Mouse (Mus musculus) heart, postnatal 0 days (tissue): Measurements from ENCODE around the gene Acsf2. TPM values are rescaled to one million over a fixed set of nuclear protein-coding genes. Genes with fewer than 3 reads are reported as not detected.

ENCODE experiments used
- ATAC-seq: fragments of 200-750 bp; cut with Nextera tagmentation; 2 replicates; pipeline ENCODE4 v1.8.0; 2017; ENCODE audit warnings: low read depth, moderate number of reproducible peaks, moderate library complexity; ENCODE audit not compliant: insufficient read depth
- DNase-seq: peaks from one replicate; pipeline ENCODE4 v3.0.0-alpha.2; 2016; ENCODE audit warnings: low spot score
- H3K27ac ChIP-seq: fragments of 300-500 bp; sonication (generic); 2 replicates; pipeline ENCODE4 v1.5.1; 2014; ENCODE audit warnings: low read depth, mild to moderate bottlenecking
- H3K27me3 ChIP-seq: fragments of 300-500 bp; sonication (generic); 2 replicates; pipeline ENCODE4 v1.6.1; 2014; ENCODE audit warnings: low read length, mixed read lengths; ENCODE audit not compliant: control insufficient read depth, insufficient read depth
- H3K36me3 ChIP-seq: fragments of 300-500 bp; sonication (generic); replicated peaks from 2 replicates; pipeline ENCODE4 v1.6.1; 2014; ENCODE audit warnings: low read length, mixed read lengths; ENCODE audit not compliant: control insufficient read depth, insufficient read depth
- H3K4me1 ChIP-seq: fragments of 300-500 bp; sonication (generic); 2 replicates; pipeline ENCODE4 v1.6.1; 2014; ENCODE audit warnings: antibody characterized with exemption; ENCODE audit not compliant: control insufficient read depth, insufficient read depth
- H3K4me2 ChIP-seq: fragments of 300-500 bp; sonication (generic); 2 replicates; pipeline ENCODE4 v1.6.1; 2014; ENCODE audit warnings: low read depth, mild to moderate bottlenecking, low read length, moderate library complexity
- H3K4me3 ChIP-seq: fragments of 300-500 bp; sonication (generic); 2 replicates; pipeline ENCODE4 v1.5.1; 2014; ENCODE audit warnings: low read depth, low read length
- H3K9ac ChIP-seq: fragments of 300-500 bp; sonication (generic); replicated peaks from 2 replicates; pipeline ENCODE4 v1.6.1; 2014; ENCODE audit warnings: low read depth, low read length, mixed read lengths
- H3K9me3 ChIP-seq: fragments of 300-500 bp; sonication (generic); replicated peaks from 2 replicates; pipeline ENCODE4 v1.6.1; 2016; ENCODE audit warnings: low read length; ENCODE audit not compliant: control insufficient read depth
- CTCF ChIP-seq: IDR thresholded peaks from 2 replicates; pipeline ENCODE4 v1.5.1; 2016; ENCODE audit warnings: antibody characterized with exemption, control low read depth, low read depth
- EP300 ChIP-seq: IDR thresholded peaks from 2 replicates; pipeline ENCODE4 v1.6.1; 2016; ENCODE audit warnings: antibody characterized with exemption, low read depth
- WGBS: fragments of 180-500 bp; shearing (Covaris S2); extraction: QIAGEN DNeasy Blood & Tissue Kit; methylation state at CpG from one replicate; pipeline ENCODE4 v1.1.7; 2014; 5-methylcytosine and 5-hydroxymethylcytosine counted together
- polyA plus RNA-seq: library from polyadenylated mRNA; unstranded; fragments of >200 nt; fragmentation: Nextera tagmentation; extraction: Ambion mirVana; gene quantifications from 2 replicates; pipeline ENCODE4 v1.2.1, GENCODE M21; 2015
- total RNA-seq: library from RNA; depleted of rRNA; stranded (reverse); fragments of >200 nt; gene quantifications from 2 replicates; pipeline ENCODE4 v1.2.3, GENCODE M21; 2014; ENCODE audit warnings: low replicate concordance

The Acsf2 gene
- total and polyA plus RNA-seq, 2 experiments from 2014 or later, result 2.6 to 6.6 TPM

DNA sequence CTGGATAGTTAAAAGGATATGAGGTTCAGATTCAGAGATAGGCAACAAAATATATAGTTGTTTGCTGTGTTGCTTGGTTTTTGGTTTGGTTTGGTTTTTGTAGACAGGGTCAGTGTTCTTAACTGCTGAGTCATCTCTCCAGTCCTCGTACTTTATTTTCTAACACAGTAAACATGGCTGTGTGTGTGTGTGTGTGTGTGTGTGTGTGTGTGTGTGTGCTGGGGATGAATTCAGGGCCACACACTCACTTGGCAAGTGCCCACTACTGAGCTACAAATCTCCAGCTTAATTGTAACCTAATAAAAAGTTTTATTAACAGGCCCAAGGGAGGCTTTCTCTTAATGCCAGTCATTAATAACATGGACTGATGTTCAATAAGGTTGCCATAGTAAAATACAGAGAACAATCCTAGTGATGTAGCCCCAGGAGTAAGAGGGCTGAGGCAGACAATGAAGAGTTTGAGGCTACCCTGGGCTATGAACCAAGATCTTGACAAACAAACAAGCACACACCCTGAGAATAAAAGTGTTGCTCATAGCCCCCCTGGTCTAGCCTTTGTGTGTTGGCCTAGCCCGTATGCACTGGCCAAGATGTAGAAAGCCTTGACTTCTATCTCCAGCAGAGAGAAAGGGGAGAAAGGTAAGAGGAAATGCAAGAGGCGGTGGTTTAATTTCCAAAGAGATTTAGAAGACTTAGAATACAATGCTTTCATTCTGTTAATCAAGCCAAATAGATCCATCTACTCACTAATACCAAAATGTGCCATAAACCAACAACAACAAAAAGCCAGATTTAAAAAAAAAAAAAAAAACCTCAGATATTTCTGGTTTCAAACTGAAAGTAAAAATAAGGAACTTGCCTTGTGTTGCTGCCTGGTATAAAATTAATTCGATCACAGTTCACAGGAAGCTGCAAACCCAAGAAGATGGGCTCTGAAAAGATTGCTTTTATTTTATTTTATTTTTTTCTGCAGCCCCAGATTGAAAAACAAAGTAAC, 9.4 kb upstream of the Acsf2 start:
- DNase-seq, result no peak
- Histone ChIP-seq H3K4me1 (no peaks in the 10 kb centered on the region), H3K36me3 (no peaks in the 10 kb centered on the region), H3K4me3 (no peak overlapping the region), H3K4me2 (no peak overlapping the region), H3K27ac (no peak overlapping the region), H3K9ac (no peak overlapping the region), H3K9me3 (no peaks in the 10 kb centered on the region), H3K27me3 (no peaks in the 10 kb centered on the region)
- no peak for TF ChIP-seq CTCF
- no peak for TF ChIP-seq EP300
- 74% methylated on average over 4 of the region's 4 CpGs for WGBS
- no peak for ATAC-seq

DNA sequence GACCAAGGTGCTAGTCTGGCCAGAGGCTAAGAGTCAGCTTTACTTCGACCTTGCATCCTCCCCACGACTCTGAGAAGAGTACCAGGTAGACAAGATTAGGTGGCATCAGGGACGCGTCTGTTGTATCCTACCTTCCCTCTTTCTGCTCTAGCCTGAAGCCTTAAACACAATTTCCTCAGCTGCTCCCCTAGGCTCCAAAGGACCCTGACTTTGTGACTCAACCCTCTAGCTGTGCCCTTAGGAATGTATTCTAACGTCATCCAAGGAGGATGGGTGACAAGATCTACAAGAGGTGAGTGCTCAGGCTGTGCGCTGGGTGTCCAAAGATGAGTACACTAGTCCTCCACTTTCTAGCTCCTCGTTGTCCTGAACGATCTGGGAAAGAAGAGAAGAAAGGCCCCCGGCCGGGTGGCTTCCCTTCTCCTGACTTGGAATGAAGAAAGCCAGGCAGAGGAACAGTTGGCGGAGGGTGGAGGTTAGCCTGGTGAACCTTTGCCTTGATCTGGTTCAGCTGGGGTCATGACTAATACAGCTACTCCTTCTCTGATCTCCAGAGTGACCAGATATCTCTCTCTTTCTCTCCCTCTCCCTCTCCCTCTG, 785 bp upstream of the Acsf2 start:
- TF ChIP-seq EP300, result no peak
- no peak for TF ChIP-seq CTCF
- ATAC-seq (no peak), DNase-seq (no peak)
- Histone ChIP-seq H3K4me1 (peaks cover 9% of the 10 kb centered on the region), H3K36me3 (no peaks in the 10 kb centered on the region), H3K4me2 (peak overlapping the region; percentile 84), H3K27ac (peak overlapping the region; percentile 53), H3K9me3 (no peaks in the 10 kb centered on the region), H3K27me3 (no peaks in the 10 kb centered on the region), H3K4me3 (peak overlapping the region; percentile 59; the same call in 1 of the 2 replicates), H3K9ac (peak overlapping the region; percentile 76; the same call in 1 of the 2 replicates)
- WGBS, result 65% methylated on average over 11 of the region's 11 CpGs

DNA sequence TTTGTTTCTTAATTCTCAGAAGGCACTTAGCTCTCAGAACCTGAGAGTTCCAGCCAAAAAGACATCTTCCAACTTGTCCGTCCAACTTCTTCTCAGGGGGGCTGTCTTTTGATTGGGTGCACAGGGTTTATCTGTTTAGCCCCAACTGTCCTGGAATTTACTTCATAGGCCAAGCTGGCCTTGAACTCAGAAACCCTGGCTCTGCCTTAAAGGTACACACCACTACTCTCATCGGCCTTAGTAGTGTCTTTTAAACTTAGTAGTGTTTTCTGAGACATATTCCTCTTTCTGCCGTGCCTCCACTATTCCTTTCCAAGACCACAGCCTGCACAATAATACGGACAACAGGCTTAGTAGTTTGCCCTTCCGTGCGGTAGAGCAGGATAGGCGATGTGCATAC, 1.2 kb downstream of the Acsf2 start:
- ATAC-seq (no peak), DNase-seq (no peak)
- Histone ChIP-seq H3K4me3 (no peak overlapping the region), H3K4me2 (no peak overlapping the region), H3K27me3 (no peaks in the 10 kb centered on the region), H3K27ac (no peak overlapping the region), H3K36me3 (no peaks in the 10 kb centered on the region), H3K9ac (no peak overlapping the region), H3K9me3 (no peaks in the 10 kb centered on the region), H3K4me1 (peaks cover 9% of the 10 kb centered on the region)
- TF ChIP-seq CTCF (no peak), EP300 (no peak)
- WGBS, result 89% methylated on average over 7 of the region's 7 CpGs

DNA sequence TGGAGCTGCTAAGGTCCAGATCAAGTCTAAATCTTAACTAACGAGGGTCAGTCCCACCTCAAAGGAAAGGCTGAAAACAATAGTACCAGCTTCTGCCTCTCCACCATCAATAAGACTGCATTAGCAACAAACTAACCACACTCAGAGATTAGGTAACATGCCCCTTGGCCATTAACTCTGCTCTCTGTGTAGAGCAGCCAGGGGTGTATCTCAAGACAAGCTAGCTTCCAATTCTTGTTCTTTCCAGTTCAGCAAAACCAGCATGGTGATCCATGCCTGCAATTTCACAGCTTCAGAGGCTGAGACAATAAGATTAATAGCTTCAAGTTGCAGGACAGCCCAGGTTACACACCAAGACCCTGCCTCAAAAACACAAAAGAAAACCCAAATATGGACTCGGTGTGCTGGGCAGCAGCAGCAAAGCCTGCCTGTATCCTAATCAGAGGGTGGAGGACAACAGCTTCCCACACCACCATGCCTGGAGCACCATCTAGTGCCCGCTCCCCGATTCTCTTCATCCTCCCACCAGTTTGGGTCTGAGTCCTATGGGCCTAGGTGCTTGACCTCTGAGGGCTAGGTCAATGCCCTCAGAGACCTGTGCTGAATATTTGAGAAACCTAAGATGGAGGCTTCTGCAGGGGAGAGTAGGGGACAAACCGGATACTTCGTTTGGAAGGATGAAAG, 3.1 kb downstream of the Acsf2 start:
- Histone ChIP-seq H3K27ac (no peak overlapping the region), H3K4me2 (no peak overlapping the region), H3K27me3 (no peaks in the 10 kb centered on the region), H3K9me3 (no peaks in the 10 kb centered on the region), H3K4me3 (no peak overlapping the region), H3K9ac (no peak overlapping the region), H3K36me3 (no peaks in the 10 kb centered on the region), H3K4me1 (peaks cover 9% of the 10 kb centered on the region)
- no peak for ATAC-seq
- 76% methylated on average over 6 of the region's 6 CpGs for WGBS
- TF ChIP-seq EP300 (no peak), CTCF (peak; percentile 16; the same call in 1 of the 2 replicates)
- DNase-seq, result no peak

DNA sequence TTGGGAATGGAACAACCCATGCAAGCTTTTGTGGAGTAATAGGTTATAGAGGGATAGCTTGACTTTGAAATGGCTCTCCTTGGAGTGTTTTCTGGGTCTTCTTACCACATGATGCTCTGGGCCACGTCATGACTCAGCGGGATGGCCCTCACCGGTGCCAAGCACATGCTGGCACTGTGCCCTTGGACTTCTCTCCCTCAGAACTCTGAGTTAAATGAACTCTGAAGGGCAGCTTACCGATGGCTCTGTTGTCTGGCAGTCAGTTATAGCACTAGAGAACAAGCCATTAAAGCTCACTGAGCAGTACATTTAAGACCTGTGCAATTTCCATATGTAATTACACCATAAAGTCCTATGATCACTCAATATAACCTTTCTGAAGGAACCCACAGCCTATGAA, 4.4 kb downstream of the Acsf2 start:
- Histone ChIP-seq H3K4me2 (no peak overlapping the region), H3K27me3 (no peaks in the 10 kb centered on the region), H3K27ac (no peak overlapping the region), H3K9me3 (no peaks in the 10 kb centered on the region), H3K4me1 (peaks cover 7% of the 10 kb centered on the region), H3K9ac (no peak overlapping the region), H3K36me3 (no peaks in the 10 kb centered on the region), H3K4me3 (no peak overlapping the region)
- ATAC-seq, result no peak
- no peak for DNase-seq
- WGBS, result 36% methylated on average over 4 of the region's 4 CpGs
- no peak for TF ChIP-seq CTCF
- no peak for TF ChIP-seq EP300
